Mouse (Mus musculus): Measurements from ENCODE around the gene Rnls. TPM values are rescaled to one million over a fixed set of nuclear protein-coding genes. Genes with fewer than 3 reads are reported as not detected.

The Rnls gene
- polyA plus RNA-seq, 1 experiment from 2014 or later, result 1.3 TPM

DNA sequence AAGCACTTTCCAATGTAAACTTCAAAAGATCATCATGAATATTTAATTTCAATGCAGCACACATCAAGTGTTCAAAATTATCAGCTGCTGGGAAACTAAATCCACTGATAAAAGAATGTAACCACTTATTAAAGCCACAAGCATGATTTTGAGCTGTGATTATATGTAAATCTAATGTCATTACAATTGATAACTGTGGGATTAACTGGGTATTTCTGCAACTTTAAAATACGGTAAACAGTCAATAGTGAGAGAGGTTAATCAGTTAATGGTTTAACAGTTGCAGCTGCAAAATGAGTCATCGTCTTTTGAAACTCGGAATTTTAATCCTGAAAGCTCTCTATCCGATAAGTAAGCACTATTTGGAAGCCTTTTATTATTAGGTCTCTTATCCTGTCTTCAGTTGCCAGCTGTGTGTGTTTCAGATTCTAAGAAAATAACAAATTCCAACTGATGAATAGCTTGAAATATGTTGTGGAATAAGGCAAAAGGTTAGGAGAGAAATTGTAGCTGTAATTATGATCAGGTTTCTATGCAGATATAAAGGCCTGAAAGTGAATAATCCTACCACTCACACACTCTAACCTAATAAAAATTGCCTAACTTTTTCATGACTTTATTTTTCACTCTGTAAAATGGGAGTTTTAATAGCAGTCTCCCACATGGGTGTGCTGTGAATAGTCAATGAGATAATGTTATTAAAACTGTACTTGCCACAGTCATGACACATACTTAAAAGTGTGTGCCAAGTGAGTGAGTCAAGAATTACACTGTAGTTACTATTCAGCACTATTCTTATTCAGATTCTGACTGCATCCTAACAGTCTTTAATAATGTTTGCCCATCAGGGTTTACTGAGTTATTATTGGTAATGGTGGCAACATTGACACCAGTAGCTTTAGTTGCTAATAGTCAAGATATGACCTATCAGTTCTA, 65.1 kb downstream of the Rnls start:
- H3K27me3 ChIP-seq (ENCODE audit: control insufficient read depth, insufficient read depth, low read depth, low read length), result no peaks in the 10 kb centered on the region
- no peak for ATAC-seq (ENCODE audit: low read depth)
- H3K9me3 ChIP-seq (replicated peaks; ENCODE audit: control insufficient read depth, low read length), result no peaks in the 10 kb centered on the region
- no peak overlapping the region for H3K9ac ChIP-seq (ENCODE audit: low read depth, low read length)
- H3K27ac ChIP-seq (ENCODE audit: low read length), result no peak overlapping the region
- H3K36me3 ChIP-seq (ENCODE audit: control insufficient read depth, insufficient read depth), result no peaks in the 10 kb centered on the region
- WGBS (ENCODE audit: insufficient replicate concordance), result 56% methylated on average over 4 of the region's 4 CpGs
- no peak overlapping the region for H3K4me2 ChIP-seq (ENCODE audit: low read depth, low read length)
- no peak overlapping the region for H3K4me3 ChIP-seq (ENCODE audit: low read depth, low read length)
- no peaks in the 10 kb centered on the region for H3K4me1 ChIP-seq (ENCODE audit: control insufficient read depth, low read depth, low read length)

DNA sequence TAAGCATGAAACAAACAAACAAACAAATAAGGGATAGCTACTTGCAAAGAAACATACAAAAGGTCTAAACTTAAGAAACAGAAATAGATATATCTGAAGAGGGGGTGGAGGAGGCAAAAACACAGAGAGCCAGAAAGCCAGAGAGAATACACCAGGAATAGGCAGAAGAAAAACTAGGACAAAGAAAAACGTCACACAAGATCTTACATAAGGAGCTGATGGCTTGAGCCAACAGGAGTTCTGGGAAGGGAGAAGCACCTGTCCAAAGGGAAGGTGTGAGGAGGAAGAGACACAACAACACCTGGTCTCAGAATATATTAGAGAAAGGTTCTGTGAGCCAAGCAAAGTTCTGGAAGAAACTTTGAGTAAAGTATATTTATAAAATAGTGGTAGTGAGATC, 73.3 kb downstream of the Rnls start:
- ATAC-seq (ENCODE audit: low read depth), result no peak
- Histone ChIP-seq H3K4me2 (ENCODE audit: low read depth, low read length) (no peak overlapping the region), H3K9me3 (replicated peaks; ENCODE audit: control insufficient read depth, low read length) (no peaks in the 10 kb centered on the region), H3K36me3 (ENCODE audit: control insufficient read depth, insufficient read depth) (no peaks in the 10 kb centered on the region), H3K27me3 (ENCODE audit: control insufficient read depth, insufficient read depth, low read depth, low read length) (no peaks in the 10 kb centered on the region), H3K4me1 (ENCODE audit: control insufficient read depth, low read depth, low read length) (no peaks in the 10 kb centered on the region), H3K4me3 (ENCODE audit: low read depth, low read length) (no peak overlapping the region), H3K9ac (ENCODE audit: low read depth, low read length) (no peak overlapping the region), H3K27ac (ENCODE audit: low read length) (no peak overlapping the region)
- 23% methylated on average over 1 of the region's 1 CpGs for WGBS (ENCODE audit: insufficient replicate concordance)

DNA sequence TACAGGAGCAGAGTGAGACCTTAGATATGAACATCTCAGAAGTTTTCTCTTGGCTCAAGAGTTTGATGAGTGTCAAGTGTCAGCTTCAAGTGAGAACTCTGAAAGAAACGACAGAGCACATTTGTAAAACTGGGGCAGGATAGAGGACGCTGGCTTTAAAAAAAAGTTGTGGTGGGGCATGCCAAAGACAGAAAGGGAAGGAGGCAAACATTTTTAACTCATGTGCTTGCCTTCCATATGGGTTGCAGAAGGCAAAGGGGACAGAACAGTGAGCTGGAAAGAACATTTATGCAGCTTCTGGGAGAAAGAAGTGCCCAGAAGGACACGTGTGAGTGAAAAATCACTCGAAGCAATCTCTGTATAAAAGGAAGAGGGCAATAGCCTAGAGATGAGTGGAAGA, 75.0 kb downstream of the Rnls start:
- 46% methylated on average over 4 of the region's 4 CpGs for WGBS (ENCODE audit: insufficient replicate concordance)
- no peaks in the 10 kb centered on the region for H3K4me1 ChIP-seq (ENCODE audit: control insufficient read depth, low read depth, low read length)
- no peaks in the 10 kb centered on the region for H3K9me3 ChIP-seq (replicated peaks; ENCODE audit: control insufficient read depth, low read length)
- H3K27me3 ChIP-seq (ENCODE audit: control insufficient read depth, insufficient read depth, low read depth, low read length), result no peaks in the 10 kb centered on the region
- H3K36me3 ChIP-seq (ENCODE audit: control insufficient read depth, insufficient read depth), result no peaks in the 10 kb centered on the region
- no peak overlapping the region for H3K9ac ChIP-seq (ENCODE audit: low read depth, low read length)
- H3K27ac ChIP-seq (ENCODE audit: low read length), result no peak overlapping the region
- ATAC-seq (ENCODE audit: low read depth), result no peak
- H3K4me2 ChIP-seq (ENCODE audit: low read depth, low read length), result no peak overlapping the region
- H3K4me3 ChIP-seq (ENCODE audit: low read depth, low read length), result no peak overlapping the region

DNA sequence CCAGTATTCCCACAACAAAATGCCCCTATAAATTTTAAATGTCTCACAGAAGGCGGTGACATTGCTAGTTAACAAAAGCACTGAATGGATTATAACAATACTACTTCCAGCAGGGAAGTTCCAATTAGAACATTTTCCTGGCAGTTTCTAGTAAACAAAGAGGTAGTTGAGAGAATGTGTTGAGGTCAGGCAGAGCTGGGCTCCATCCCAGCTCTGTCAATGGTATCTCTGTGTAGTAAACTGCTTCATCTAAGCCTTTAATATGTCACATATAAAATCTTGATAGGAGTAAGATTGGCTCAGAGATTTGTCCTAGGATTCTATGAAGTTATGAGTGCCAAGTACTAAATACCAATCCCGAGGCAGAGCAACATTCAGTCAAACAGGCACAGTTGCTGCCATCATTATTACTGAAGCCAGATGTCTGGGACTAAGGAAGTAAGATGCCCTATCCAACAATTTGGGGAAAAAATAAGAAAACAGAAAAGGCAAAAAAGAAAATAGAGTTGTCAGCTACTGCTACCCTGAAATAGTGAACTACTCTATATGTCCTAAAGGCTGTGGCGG, 92.3 kb downstream of the Rnls start:
- no peak for ATAC-seq (ENCODE audit: low read depth)
- WGBS (ENCODE audit: insufficient replicate concordance), result 57% methylated on average over 3 of the region's 3 CpGs
- Histone ChIP-seq H3K4me1 (ENCODE audit: control insufficient read depth, low read depth, low read length) (no peaks in the 10 kb centered on the region), H3K4me2 (ENCODE audit: low read depth, low read length) (no peak overlapping the region), H3K4me3 (ENCODE audit: low read depth, low read length) (no peak overlapping the region), H3K27me3 (ENCODE audit: control insufficient read depth, insufficient read depth, low read depth, low read length) (no peaks in the 10 kb centered on the region), H3K27ac (ENCODE audit: low read length) (no peak overlapping the region), H3K9me3 (replicated peaks; ENCODE audit: control insufficient read depth, low read length) (no peaks in the 10 kb centered on the region), H3K9ac (ENCODE audit: low read depth, low read length) (no peak overlapping the region), H3K36me3 (ENCODE audit: control insufficient read depth, insufficient read depth) (no peaks in the 10 kb centered on the region)

DNA sequence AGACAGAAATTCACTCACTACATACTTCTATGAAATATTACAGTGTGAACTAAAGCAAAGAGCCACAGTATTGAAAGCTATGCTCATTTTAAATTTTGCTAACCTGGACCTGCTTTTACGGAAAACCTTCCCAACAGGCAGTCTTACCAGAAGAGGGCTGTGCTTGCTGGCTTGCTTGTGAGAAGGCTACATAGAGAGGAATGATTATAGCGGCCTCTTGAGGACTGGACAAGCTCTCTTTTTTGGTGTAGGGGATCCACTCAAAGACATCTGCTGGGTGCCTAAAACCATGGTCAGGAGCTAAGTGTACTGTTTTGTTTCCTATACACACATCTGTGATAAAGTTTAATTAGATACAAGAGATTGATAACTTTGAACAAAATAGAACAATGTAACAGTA, 95.8 kb downstream of the Rnls start:
- Histone ChIP-seq H3K9me3 (replicated peaks; ENCODE audit: control insufficient read depth, low read length) (no peaks in the 10 kb centered on the region), H3K9ac (ENCODE audit: low read depth, low read length) (no peak overlapping the region), H3K4me3 (ENCODE audit: low read depth, low read length) (no peak overlapping the region), H3K4me1 (ENCODE audit: control insufficient read depth, low read depth, low read length) (no peaks in the 10 kb centered on the region), H3K4me2 (ENCODE audit: low read depth, low read length) (no peak overlapping the region), H3K27me3 (ENCODE audit: control insufficient read depth, insufficient read depth, low read depth, low read length) (no peaks in the 10 kb centered on the region), H3K36me3 (ENCODE audit: control insufficient read depth, insufficient read depth) (no peaks in the 10 kb centered on the region), H3K27ac (ENCODE audit: low read length) (no peak overlapping the region)
- ATAC-seq (ENCODE audit: low read depth), result no peak
- WGBS (ENCODE audit: insufficient replicate concordance), result 48% methylated on average over 2 of the region's 2 CpGs

DNA sequence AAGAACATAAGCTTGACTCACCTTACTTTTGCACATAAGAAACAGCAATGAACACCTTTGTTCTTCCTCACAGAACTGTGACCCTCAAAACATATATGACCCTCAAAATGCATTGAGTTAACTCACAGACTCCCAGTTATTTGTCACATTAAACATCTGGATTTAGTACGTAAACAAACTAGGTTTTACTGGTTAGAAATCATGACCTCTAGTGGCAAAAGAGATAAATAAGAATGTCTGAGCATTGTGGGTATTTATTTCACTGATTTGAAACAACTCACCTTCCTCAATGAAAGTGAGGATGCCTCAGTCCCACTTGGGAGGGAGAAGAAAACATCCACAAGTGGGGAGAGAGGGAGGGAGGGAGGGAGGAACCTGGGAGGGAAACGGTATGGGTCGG, 109.1 kb downstream of the Rnls start:
- H3K9ac ChIP-seq (ENCODE audit: low read depth, low read length), result no peak overlapping the region
- WGBS (ENCODE audit: insufficient replicate concordance), result 41% methylated on average over 3 of the region's 3 CpGs

DNA sequence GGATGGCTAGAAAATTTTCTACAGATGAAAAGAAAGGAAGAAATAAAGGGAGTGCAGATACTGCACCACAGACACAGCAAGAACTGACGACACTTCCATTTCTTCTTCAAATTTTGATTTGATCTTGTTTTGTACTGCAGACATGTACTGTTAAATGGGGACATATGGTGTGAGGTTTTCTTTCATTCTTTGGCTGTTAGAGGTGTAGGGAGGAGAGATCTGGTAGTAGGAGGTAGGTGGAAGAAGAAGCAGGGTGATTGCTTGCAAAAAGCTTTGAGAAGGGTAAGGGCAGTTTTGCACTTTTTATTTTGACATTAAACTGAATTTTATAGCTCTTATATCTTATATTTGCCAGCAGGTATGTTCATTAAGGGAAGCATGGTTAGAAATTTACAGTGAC, 115.7 kb downstream of the Rnls start:
- H3K4me3 ChIP-seq (ENCODE audit: low read depth, low read length), result no peak overlapping the region
- no peaks in the 10 kb centered on the region for H3K9me3 ChIP-seq (replicated peaks; ENCODE audit: control insufficient read depth, low read length)
- H3K36me3 ChIP-seq (ENCODE audit: control insufficient read depth, insufficient read depth), result no peaks in the 10 kb centered on the region
- no peaks in the 10 kb centered on the region for H3K27me3 ChIP-seq (ENCODE audit: control insufficient read depth, insufficient read depth, low read depth, low read length)
- H3K4me2 ChIP-seq (ENCODE audit: low read depth, low read length), result no peak overlapping the region
- H3K27ac ChIP-seq (ENCODE audit: low read length), result no peak overlapping the region
- H3K4me1 ChIP-seq (ENCODE audit: control insufficient read depth, low read depth, low read length), result no peaks in the 10 kb centered on the region
- WGBS (ENCODE audit: insufficient replicate concordance), result 54% methylated on average over 1 of the region's 1 CpGs
- H3K9ac ChIP-seq (ENCODE audit: low read depth, low read length), result no peak overlapping the region
- no peak for ATAC-seq (ENCODE audit: low read depth)

More for the DNA sequence above, 109.1 kb downstream of the Rnls start:
- Histone ChIP-seq H3K27ac (ENCODE audit: low read length) (no peak overlapping the region), H3K4me3 (ENCODE audit: low read depth, low read length) (no peak overlapping the region), H3K4me2 (ENCODE audit: low read depth, low read length) (no peak overlapping the region), H3K9me3 (replicated peaks; ENCODE audit: control insufficient read depth, low read length) (no peaks in the 10 kb centered on the region), H3K4me1 (ENCODE audit: control insufficient read depth, low read depth, low read length) (no peaks in the 10 kb centered on the region), H3K27me3 (ENCODE audit: control insufficient read depth, insufficient read depth, low read depth, low read length) (no peaks in the 10 kb centered on the region), H3K36me3 (ENCODE audit: control insufficient read depth, insufficient read depth) (no peaks in the 10 kb centered on the region)
- no peak for ATAC-seq (ENCODE audit: low read depth)

DNA sequence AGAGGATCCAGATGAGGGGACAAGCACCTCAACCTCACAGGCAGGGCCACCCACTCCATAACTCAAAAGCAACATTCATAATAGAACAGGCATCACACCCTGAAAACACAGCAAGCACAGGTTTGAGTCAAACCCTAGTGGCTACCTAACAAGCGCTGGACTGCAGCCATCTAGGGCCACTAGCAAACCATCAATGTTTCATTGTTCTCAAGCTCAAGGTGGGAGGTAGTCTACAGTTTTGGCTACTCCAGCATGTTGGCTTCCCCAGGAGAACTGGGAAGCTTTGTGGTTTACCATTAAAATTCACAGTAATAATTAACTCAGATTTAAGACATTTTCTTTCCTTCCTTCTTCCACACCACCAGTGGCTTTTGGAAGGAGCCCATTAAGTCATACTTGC, 118.4 kb downstream of the Rnls start:
- Histone ChIP-seq H3K4me2 (ENCODE audit: low read depth, low read length) (no peak overlapping the region), H3K4me3 (ENCODE audit: low read depth, low read length) (no peak overlapping the region), H3K4me1 (ENCODE audit: control insufficient read depth, low read depth, low read length) (no peaks in the 10 kb centered on the region), H3K9me3 (replicated peaks; ENCODE audit: control insufficient read depth, low read length) (no peaks in the 10 kb centered on the region), H3K9ac (ENCODE audit: low read depth, low read length) (no peak overlapping the region), H3K36me3 (ENCODE audit: control insufficient read depth, insufficient read depth) (no peaks in the 10 kb centered on the region), H3K27ac (ENCODE audit: low read length) (no peak overlapping the region), H3K27me3 (ENCODE audit: control insufficient read depth, insufficient read depth, low read depth, low read length) (no peaks in the 10 kb centered on the region)
- no peak for ATAC-seq (ENCODE audit: low read depth)
- 62% methylated on average over 1 of the region's 1 CpGs for WGBS (ENCODE audit: insufficient replicate concordance)

DNA sequence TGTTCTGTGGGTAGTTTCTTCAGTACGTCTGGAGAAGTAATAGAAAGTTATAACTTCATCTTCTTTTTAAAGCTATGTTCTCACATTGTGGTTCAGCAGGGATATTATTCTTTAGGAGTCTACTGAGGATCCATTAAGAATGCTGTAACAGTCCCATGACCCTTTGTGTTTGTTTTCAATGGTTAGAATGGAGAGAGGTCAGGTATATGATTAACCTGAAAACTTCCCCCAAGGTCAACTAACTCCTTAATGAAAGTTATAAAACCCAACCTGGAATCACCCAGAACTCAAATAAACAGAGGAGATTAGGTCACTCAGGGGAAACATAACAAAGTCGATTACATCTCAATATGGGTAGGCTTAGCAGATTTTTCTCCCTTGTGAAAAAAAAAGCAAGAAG, 120.5 kb downstream of the Rnls start:
- H3K4me3 ChIP-seq (ENCODE audit: low read depth, low read length), result no peak overlapping the region
- H3K9ac ChIP-seq (ENCODE audit: low read depth, low read length), result no peak overlapping the region
- no peaks in the 10 kb centered on the region for H3K27me3 ChIP-seq (ENCODE audit: control insufficient read depth, insufficient read depth, low read depth, low read length)
- no peaks in the 10 kb centered on the region for H3K36me3 ChIP-seq (ENCODE audit: control insufficient read depth, insufficient read depth)
- ATAC-seq (ENCODE audit: low read depth), result no peak
- H3K9me3 ChIP-seq (replicated peaks; ENCODE audit: control insufficient read depth, low read length), result no peaks in the 10 kb centered on the region
- no peak overlapping the region for H3K4me2 ChIP-seq (ENCODE audit: low read depth, low read length)
- 39% methylated on average over 2 of the region's 2 CpGs for WGBS (ENCODE audit: insufficient replicate concordance)
- H3K4me1 ChIP-seq (ENCODE audit: control insufficient read depth, low read depth, low read length), result no peaks in the 10 kb centered on the region
- H3K27ac ChIP-seq (ENCODE audit: low read length), result no peak overlapping the region

Measured in liver, embryonic 16.5 days (tissue).